Mouse (Mus musculus) forebrain, embryonic 11.5 days (tissue): Measurements from ENCODE around the gene Rhox6. TPM values are rescaled to one million over a fixed set of nuclear protein-coding genes. Genes with fewer than 3 reads are reported as not detected.

ENCODE experiments used
- polyA plus RNA-seq: library from polyadenylated mRNA; unstranded; fragments of >200 nt; fragmentation: Nextera tagmentation; extraction: Ambion mirVana; gene quantifications from 2 replicates; pipeline ENCODE4 v1.2.1, GENCODE M21; 2014

Gene Rhox6
- polyA plus RNA-seq, 1 experiment from 2014 or later: not detected

Other genes with a start within 250 kb of the Rhox6 start
- gene Rhox3f, start 245.9 kb upstream of the Rhox6 start, polyA plus RNA-seq: not detected in 2 replicates
- gene Rhox4f, start 219.2 kb upstream of the Rhox6 start, polyA plus RNA-seq: not detected in 2 replicates
- not detected in 2 replicates for gene Rhox3g, start 198.3 kb upstream of the Rhox6 start, polyA plus RNA-seq
- not detected in 2 replicates for gene Rhox2g, start 183.4 kb upstream of the Rhox6 start, polyA plus RNA-seq
- gene Rhox4g, start 175.6 kb upstream of the Rhox6 start, polyA plus RNA-seq: not detected in 2 replicates
- gene Rhox3h, start 158.1 kb upstream of the Rhox6 start, polyA plus RNA-seq: not detected in 2 replicates
- gene Rhox2h, start 153.6 kb upstream of the Rhox6 start, polyA plus RNA-seq: not detected in 2 replicates
- 0.53 and 1.1 TPM in 2 replicates for gene Rhox5, start 22.1 kb upstream of the Rhox6 start, polyA plus RNA-seq
- gene Rhox7a, start 4.8 kb downstream of the Rhox6 start, polyA plus RNA-seq: not detected in 2 replicates
- gene Rhox8, start 52.0 kb downstream of the Rhox6 start, polyA plus RNA-seq: not detected in 2 replicates
- not detected in 2 replicates for gene Rhox7b, start 70.3 kb downstream of the Rhox6 start, polyA plus RNA-seq
- not detected in 2 replicates for gene Rhox9, start 74.9 kb downstream of the Rhox6 start, polyA plus RNA-seq
- not detected in 2 replicates for gene Btg1-ps1, start 191.9 kb downstream of the Rhox6 start, polyA plus RNA-seq
- not detected in 2 replicates for gene Btg1-ps2, start 216.2 kb downstream of the Rhox6 start, polyA plus RNA-seq
- gene Rhox10, start 239.6 kb downstream of the Rhox6 start, polyA plus RNA-seq: not detected in 2 replicates